Mouse (Mus musculus) frontal cortex, postnatal 25 days (tissue): Measurements from ENCODE around the gene Hoxb13.
A peak's percentile ranks its signal among the peaks of the same experiment; 100 is the strongest.

Experiments
- DNase-seq, 2 experiments: peaks; one replicate each; pipeline ENCODE4 v3.0.0; 2022; ENCODE audit warnings: low spot score in 2 of 2

Gene Hoxb13

DNA sequence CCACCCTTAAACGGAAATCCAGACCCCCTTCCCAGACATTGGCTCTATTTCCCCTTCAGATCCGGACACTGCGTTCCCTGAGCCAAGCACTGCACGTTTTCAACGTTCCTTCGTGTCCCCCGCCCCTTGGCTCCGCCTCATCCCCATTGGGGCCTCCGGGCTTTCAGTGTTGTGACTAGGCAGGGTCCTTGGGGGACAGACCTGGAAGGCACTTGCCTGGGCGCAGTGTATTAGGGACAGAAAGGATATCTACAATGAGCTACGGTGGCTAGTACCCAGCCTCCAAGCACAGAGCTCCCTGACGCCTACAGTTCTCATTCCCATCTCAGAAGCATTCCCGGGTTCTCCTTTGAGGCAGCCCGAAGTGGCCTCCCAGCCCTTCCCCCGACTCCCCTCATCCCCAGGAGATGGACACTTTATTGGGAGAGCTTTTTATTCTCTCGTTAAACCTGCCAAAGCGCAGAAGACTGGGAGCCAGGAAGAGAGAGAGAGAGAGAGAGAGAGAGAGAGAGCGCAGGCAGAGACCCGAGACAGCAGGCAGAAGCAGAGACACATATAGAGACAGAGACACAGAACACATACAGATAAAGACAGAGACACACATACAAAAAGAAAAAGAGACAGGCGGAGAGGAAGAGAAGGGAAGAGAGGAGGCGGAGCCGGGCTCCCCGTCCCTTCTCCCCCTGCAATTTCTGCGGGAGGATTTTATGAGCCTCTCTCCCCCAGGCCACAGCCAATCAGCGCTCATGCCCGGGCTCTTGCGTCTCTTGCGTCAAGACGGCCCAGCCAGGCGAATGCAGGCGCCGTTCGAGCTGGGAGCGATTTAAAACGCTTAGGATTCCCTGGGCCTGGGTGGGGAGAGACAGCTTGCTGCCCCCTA is at the start of gene Hoxb13:
Gene Hoxb13 (plus strand): TSS at position 796 of the 880 bp plus-strand sequence.
- DNase-seq = no peak

- peak; percentile 33 for DNase-seq
Observed at GRCm38 (mm10) chr11:96145622-96146270, 48.4 kb upstream of the Hoxb13 start.

DNA sequence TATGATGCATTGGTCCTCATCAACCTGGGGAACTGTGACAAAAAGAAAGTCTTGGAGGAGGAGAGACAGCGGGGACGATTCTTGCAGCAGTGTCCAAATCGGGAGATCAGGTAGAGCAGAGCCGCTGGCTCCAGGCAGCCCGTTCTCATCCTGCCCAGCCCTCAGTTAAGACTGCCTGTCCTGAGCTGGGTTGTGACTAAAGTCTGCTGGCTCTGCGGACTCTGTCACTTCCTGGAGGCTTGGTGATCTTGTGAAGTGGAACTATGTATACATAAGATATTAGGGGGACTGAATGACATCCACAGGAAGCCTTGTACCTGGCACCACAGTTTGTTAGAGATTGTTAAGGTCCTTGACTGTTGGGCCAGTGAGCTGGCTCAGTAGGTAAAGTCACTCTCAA is 46.6 kb upstream of the Hoxb13 start:
- no peak for DNase-seq

DNA sequence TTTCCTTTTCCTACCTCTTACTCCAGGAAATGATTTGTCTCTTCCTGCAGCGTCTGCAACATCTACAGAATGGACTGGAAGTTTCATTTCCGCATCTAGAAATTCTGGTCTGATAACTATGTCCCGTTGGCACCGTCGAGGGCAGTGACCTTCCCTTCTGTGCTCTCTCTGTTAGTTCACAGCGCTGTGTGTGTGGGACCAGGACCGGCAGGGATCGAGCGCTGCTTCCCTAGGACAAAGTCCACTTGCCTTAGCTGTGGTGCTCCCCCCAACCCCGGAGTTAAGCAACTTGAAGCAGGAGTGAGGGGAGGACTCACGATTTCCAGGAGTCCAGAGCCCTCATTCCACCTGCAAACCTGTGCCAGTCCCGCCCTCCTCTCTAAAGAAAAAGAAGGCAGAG is 29.3 kb upstream of the Hoxb13 start:
- DNase-seq = no peak

DNA sequence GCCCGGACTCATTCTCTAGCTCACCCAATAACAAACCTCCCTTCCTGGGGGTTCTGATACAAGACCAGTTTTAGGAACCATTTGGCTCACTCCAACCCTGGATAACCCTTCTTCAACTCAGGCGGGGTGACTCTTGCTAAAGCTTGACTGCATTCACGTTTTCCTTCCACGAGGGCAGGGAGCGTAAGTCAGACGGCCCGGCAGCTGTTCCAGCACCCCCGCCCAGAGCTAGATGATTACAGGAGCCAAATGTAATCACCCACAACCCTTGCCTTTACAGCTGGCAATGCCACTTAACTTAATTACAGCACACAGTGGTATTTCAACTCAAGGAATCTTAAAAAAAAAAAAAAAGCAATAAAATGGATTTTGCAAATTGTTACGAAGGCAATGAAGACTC is 26.0 kb upstream of the Hoxb13 start:
- no peak for DNase-seq

DNA sequence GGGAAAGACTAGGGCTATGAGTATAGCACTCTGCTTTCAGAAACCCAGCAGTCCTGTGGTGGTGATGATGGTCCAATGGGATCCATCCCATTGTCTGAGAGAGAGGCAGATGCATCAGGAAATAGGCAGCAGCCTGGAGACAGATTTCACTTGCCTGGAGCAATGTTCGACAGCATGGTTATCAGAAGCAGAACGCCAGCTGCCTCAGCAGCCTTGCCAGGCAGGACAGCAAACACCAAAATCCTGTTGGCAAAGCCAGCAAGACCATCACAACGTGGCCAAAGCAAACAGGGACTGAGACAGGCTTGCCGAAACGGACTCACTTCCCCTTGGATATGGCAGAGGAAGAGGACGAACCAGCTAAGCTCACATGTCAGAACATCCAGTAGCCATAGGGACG is 25.1 kb upstream of the Hoxb13 start:
- DNase-seq = no peak

DNA sequence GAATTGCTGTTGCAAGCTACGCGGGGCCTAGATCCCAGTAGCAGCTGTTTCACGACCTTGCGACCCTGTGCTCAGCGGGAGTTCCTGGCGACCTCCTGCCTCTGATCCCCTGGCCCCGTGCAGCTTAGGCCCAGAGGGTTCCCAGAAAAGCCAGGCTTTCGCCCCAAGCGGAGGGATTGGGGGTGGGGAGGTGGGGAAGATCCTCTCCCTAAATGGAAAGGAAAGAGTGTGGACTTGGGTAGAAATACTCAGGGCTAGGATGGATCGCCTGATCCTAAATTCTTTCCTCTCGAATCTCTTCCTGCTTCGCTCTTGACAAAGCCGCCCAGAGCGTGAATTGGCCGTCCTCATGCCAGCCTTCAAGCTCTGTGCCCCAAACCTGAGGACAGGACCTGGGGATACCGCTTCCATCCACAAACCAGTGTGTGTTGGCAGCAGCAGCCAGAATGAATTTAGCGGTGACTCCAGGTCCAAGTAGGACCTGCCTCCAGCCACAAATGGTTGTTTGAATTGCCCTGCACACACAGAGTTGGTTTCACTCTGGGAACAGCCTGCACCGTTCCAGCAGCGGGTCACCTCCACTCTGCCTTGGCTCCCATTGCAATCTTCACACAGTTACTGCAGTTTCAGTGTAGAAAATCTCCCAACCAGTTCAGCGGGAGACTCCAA is 23.3 kb upstream of the Hoxb13 start:
- DNase-seq = no peak

GRCm38 (mm10) chr11:96171601-96172000 is 22.5 kb upstream of the Hoxb13 start:
- DNase-seq = no peak

GRCm38 (mm10) chr11:96172511-96173287 is 21.4 kb upstream of the Hoxb13 start:
- DNase-seq = no peak

DNA sequence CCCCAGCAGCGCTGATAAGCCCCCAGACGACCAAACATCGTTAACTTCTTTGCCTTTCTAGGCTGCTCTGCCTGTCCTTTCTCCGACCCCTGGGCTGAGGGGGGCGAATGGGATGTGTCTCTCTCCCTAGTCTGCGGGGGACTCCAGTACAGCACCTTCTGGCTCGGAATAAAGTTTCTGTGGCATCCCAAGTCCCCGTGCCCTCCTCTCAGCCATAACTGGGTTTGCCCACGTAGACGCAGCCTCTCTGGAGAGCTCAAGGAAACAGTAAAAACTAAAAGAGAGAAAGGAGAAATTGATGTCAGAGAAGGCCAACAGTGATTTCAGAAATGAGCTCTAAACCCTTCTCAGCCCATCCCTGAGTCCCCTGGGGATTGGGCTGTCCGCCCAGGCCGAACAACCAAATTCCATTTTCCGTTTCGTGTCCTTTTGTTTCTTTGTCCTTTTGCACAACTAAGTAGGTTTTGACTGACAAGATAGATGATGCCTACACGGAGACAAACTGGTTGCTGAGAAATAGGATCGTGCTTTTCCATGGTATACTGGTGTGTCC is 20.8 kb upstream of the Hoxb13 start:
- DNase-seq = no peak

- DNase-seq = no peak
Observed at GRCm38 (mm10) chr11:96174881-96175280, 19.2 kb upstream of the Hoxb13 start.

DNA sequence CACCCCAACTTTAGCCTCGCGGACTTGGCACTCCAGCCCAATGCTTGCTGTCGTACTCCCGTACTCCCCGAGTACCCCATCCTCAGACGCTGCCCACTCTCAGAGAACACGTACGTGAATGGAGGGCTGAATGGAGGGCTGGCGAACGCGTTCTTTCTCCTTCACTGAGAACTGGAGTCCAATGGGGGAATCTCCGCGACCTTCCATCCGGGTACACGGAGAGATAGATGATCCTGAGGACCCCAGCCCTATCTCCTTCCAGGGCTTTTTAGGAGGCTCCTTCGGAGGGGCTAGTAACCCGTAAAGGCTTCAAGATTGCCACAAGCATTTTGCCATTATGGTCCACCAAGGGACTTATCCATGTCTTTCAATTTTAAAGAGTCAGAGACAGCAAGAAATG is 18.6 kb upstream of the Hoxb13 start:
- no peak for DNase-seq

DNA sequence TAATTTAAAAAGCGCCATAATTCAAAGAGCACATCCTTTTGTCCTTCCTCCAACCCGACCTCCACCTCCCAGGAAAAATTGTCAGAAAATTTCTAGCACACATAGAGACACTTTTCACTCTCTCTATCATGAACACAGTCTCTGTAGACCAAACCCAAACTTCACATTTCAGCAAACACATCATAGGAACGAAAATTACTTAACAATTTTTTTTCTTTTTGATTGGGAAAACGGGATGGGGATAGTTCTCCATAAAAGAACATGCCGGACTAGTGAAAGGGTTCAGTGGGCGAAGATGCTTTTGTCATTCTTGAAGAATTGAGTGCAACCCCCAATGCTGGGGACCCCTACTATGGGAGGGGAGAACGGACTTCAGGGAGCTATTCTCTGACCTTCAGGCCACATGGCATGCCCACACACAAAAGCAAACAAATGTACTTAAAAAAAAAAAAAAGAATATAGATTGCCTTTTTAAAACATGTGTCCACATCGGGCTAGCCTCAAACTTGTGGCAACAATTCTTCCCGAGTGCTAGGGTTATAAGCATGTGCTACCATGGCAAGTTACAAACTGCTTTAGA is 18.1 kb upstream of the Hoxb13 start:
- no peak for DNase-seq

DNA sequence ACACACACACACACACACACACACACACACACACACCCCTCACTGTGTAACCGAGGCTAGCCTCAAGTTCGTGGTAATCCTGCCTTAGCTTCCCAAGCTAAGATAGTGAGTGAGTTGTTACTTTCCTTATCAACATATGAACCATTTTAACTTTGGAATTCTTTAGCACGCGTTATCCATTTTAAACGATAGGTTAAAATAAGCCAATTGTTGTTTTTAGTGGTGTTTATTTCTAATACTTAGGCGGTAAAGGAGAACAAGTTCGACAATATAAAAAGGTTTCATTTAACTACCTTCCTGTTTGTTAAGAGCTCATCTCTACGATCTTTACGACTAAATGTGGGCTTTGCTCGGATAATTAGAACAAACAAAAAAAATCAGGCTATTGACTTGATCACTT is 17.3 kb upstream of the Hoxb13 start:
- no peak for DNase-seq

DNA sequence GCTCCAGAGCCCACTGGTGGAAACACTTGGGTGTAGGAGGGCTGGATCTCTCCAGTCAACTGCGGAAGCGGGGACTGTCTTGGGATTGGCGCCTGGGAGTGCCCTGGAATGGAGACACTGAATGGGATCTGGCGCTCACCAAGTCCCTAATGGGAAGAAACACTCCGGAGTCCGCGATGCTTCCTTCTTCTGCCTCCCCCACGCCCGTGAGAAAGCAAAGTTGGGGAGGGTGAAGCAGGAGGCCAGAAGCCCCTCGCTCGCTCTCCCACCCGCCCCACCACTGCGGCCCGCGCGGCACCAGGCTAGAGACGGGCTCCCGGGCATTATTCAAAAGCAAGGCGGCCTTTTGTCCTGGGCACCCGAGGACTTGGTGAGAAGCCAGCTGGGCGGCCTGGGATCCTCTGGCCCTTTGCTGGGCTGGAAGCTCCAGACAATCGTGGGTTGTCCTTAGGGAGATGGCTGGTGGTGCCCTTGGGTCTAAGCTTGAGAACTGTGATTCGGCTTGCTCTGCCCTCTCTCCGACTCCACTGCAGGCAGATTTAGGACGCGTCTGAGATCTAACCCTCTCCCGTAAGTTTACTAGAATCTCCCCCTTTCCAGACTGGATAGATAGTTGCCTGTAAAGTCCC is 16.5 kb upstream of the Hoxb13 start:
- no peak for DNase-seq

DNA sequence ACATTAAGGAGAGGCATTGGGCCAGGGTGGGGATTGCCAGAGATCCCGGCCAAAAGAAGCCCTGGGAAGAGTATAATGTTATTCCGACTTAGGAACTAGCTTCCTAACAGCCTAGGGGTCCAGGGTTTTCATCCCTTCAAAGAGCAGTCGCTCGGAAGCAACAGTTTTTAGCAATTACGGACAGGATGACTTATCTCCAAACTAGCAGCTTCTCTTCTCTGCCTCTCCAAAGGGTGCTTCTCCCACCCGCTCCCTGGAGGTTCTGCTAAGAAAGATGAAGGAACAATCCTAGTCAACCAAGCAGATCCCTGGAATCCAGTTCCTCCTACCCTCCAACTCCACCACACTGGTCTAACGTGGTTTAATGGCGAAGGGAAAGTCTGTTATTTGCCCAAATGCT is 15.8 kb upstream of the Hoxb13 start:
- DNase-seq = no peak

DNA sequence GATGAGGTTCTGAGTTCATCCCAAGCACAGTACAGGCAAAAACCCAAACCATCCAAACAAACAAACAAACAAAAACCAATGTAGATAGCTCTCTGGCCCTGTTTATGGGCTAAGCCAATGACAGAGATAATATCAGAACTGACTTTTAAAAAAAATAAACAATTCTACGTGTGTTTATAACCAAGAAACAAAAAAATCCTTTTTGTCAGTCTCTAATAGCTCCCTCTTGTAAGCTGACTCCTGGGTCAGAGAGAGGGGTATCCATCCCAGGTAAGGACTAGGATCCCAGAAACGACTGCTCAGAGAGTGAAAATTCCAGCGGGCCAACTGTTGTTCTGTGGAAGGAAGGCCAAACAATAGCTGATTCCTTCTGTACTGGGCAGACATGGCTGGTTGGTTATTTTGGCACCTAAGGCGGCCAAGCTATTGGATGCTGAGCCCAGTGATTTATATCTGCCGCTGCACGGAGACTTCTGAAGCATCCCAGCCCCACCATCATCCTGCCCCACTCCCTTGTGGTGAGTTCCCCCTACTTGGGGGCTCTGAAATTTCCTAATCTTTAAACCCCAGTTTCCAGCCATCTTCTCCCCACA is 15.1 kb upstream of the Hoxb13 start:
- no peak for DNase-seq

- no peak for DNase-seq
Observed at GRCm38 (mm10) chr11:96181061-96181460, 13.1 kb upstream of the Hoxb13 start.

DNA sequence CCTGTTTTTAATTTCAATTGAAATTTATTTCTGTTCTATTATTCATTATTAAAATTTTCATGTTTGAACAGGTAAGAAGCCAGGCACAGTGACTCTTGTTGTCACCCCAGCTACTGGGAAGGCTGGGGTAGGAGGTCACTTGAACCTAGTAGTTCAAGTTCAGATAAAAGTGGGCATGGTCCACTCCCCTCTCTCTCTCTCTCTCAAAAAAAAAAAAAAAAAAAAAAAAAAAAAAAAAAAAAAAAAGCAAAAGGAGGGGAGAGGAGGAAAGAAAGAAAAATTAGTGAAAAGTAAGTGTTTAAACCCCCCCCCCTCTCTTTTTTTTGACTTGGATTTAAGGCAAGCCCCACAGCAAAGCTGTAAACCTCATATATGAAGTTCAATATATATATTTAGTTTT is 9.9 kb upstream of the Hoxb13 start:
- DNase-seq = no peak

DNA sequence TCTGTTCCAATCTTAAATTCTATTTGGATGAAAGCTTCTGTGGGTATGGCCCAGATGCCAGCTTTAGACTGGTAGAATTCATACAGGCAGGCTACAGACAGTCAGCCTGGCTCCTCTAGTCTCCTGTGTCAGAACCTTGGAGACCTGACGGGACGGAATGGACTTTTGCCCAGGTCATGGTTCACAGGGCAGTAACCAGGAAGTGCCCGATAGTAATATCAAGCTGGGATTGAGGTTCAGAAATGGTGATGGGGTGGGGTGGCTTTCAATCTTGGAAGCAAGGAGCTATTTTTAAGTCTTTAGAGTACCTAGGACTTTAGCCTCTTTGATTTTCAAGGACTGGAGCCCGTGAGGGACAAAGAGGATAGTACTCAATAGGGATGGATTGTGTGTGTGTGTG is 6.8 kb upstream of the Hoxb13 start:
- DNase-seq = no peak
